Mouse (Mus musculus): ENCODE results near the gene Ccdc71.

Ccdc71 gene

GRCm38 (mm10) chr9:108460319-108461178 is at the start of gene Ccdc71:
TSS of gene Ccdc71 (plus strand) at chr9:108460527.
- peak; percentile 91 for DNase-seq (ENCODE audit: low spot score)

- no peak for DNase-seq (ENCODE audit: low spot score)
Observed at GRCm38 (mm10) chr9:108411381-108411942, 48.9 kb upstream of the Ccdc71 start.

- DNase-seq (ENCODE audit: low spot score): peak; percentile 37
Observed at GRCm38 (mm10) chr9:108412221-108412620, 48.1 kb upstream of the Ccdc71 start.

- DNase-seq (ENCODE audit: low spot score): no peak
Observed at GRCm38 (mm10) chr9:108428384-108428783, 31.9 kb upstream of the Ccdc71 start, which contains the start of gene Ccdc36. TSS of gene Ccdc36 (minus strand) at chr9:108428484.

- peak; percentile 59 for DNase-seq (ENCODE audit: low spot score)
Observed at GRCm38 (mm10) chr9:108431431-108432067, 28.8 kb upstream of the Ccdc71 start.

- no peak for DNase-seq (ENCODE audit: low spot score)
Observed at GRCm38 (mm10) chr9:108436182-108436581, 24.1 kb upstream of the Ccdc71 start, which contains the start of gene BC048562. TSS of gene BC048562 (plus strand) at chr9:108436482.

GRCm38 (mm10) chr9:108439176-108439575 is 21.2 kb upstream of the Ccdc71 start:
- DNase-seq (ENCODE audit: low spot score): no peak

- no peak for DNase-seq (ENCODE audit: low spot score)
Observed at GRCm38 (mm10) chr9:108440485-108440884, 19.8 kb upstream of the Ccdc71 start.

- no peak for DNase-seq (ENCODE audit: low spot score)
Observed at GRCm38 (mm10) chr9:108441236-108441919, 18.9 kb upstream of the Ccdc71 start.

GRCm38 (mm10) chr9:108445125-108445524 is 15.2 kb upstream of the Ccdc71 start:
- DNase-seq (ENCODE audit: low spot score): no peak

GRCm38 (mm10) chr9:108449860-108450259 is 10.5 kb upstream of the Ccdc71 start:
- DNase-seq (ENCODE audit: low spot score): peak; percentile 84

GRCm38 (mm10) chr9:108450292-108451169 is 9.8 kb upstream of the Ccdc71 start:
- peak; percentile 33 for DNase-seq (ENCODE audit: low spot score)

GRCm38 (mm10) chr9:108451170-108451493 is 9.2 kb upstream of the Ccdc71 start:
- no peak for DNase-seq (ENCODE audit: low spot score)

- DNase-seq (ENCODE audit: low spot score): no peak
Observed at GRCm38 (mm10) chr9:108451519-108452160, 8.7 kb upstream of the Ccdc71 start.

- DNase-seq (ENCODE audit: low spot score): peak; percentile 92
Observed at GRCm38 (mm10) chr9:108452291-108452906, 7.9 kb upstream of the Ccdc71 start.

GRCm38 (mm10) chr9:108452911-108453310 is 7.4 kb upstream of the Ccdc71 start:
- no peak for DNase-seq (ENCODE audit: low spot score)

GRCm38 (mm10) chr9:108453458-108453857 is 6.9 kb upstream of the Ccdc71 start:
- DNase-seq (ENCODE audit: low spot score): no peak

- no peak for DNase-seq (ENCODE audit: low spot score)
Observed at GRCm38 (mm10) chr9:108454429-108454828, 5.9 kb upstream of the Ccdc71 start.

- no peak for DNase-seq (ENCODE audit: low spot score)
Observed at GRCm38 (mm10) chr9:108455747-108456571, 4.4 kb upstream of the Ccdc71 start.

Data from embryo, embryonic 10 days (tissue).